Mouse (Mus musculus): ENCODE data around the gene Gm47791. TPM values are rescaled to one million over a fixed set of nuclear protein-coding genes. Genes with fewer than 3 reads are reported as not detected.

Gene Gm47791
- polyA plus RNA-seq, 2 experiments, result not detected

- H3K36me3 ChIP-seq (replicated peaks; ENCODE audit: control insufficient read depth, insufficient read depth, low read depth), result no peaks in the 10 kb centered on the region
- TF ChIP-seq EP300 (IDR thresholded peaks at IDR 0.05; ENCODE audit: low read depth), result no peak
- no peak for TF ChIP-seq CTCF (IDR thresholded peaks at IDR 0.05; ENCODE audit: low read depth)
- no peak overlapping the region for H3K4me2 ChIP-seq (ENCODE audit: low read depth)
- H3K4me3 ChIP-seq (ENCODE audit: insufficient read depth in 1 of 2, low read depth in 2 of 2, low read length in 2 of 2), result no peak overlapping the region
- no peak for ATAC-seq (ENCODE audit: insufficient read depth)
- DNase-seq (ENCODE audit: low read depth in 3 of 3, low spot score in 3 of 3), result no peak
- no peak overlapping the region; the same call in 1 of the 2 replicates for H3K9ac ChIP-seq (replicated peaks)
- no peak overlapping the region; the same call in 1 of the 2 replicates for H3K27ac ChIP-seq
- H3K9me3 ChIP-seq (ENCODE audit: control insufficient read depth, low read length), result no peaks in the 10 kb centered on the region
- 24% methylated on average over 18 of the region's 18 CpGs for WGBS (ENCODE audit: insufficient replicate concordance)
- H3K27me3 ChIP-seq (ENCODE audit: control insufficient read depth, insufficient read depth, low read length), result no peaks in the 10 kb centered on the region
- peaks cover 9 to 25% of the 10 kb centered on the region in 2 experiments for H3K4me1 ChIP-seq (replicated peaks; ENCODE audit: control insufficient read depth in 2 of 2, insufficient read depth in 2 of 2, low read length in 1 of 2)
Measured at GRCm38 (mm10) chr1:82795702-82796443, 24.8 kb upstream of the Gm47791 start.

GRCm38 (mm10) chr1:82795211-82795610 is 24.2 kb upstream of the Gm47791 start:
- Histone ChIP-seq H3K4me1 (replicated peaks; ENCODE audit: control insufficient read depth in 2 of 2, insufficient read depth in 2 of 2, low read length in 1 of 2) (peaks cover 9 to 25% of the 10 kb centered on the region in 2 experiments), H3K27me3 (ENCODE audit: control insufficient read depth, insufficient read depth, low read length) (no peaks in the 10 kb centered on the region), H3K9ac (replicated peaks) (no peak overlapping the region), H3K4me2 (ENCODE audit: low read depth) (no peak overlapping the region), H3K27ac (no peak overlapping the region; the same call in 1 of the 2 replicates), H3K9me3 (ENCODE audit: control insufficient read depth, low read length) (no peaks in the 10 kb centered on the region), H3K4me3 (ENCODE audit: insufficient read depth in 1 of 2, low read depth in 2 of 2, low read length in 2 of 2) (no peak overlapping the region), H3K36me3 (replicated peaks; ENCODE audit: control insufficient read depth, insufficient read depth, low read depth) (no peaks in the 10 kb centered on the region)
- 67% methylated on average over 2 of the region's 2 CpGs for WGBS (ENCODE audit: insufficient replicate concordance)
- TF ChIP-seq CTCF (IDR thresholded peaks at IDR 0.05; ENCODE audit: low read depth) (no peak), EP300 (IDR thresholded peaks at IDR 0.05; ENCODE audit: low read depth) (no peak)
- DNase-seq (ENCODE audit: low read depth in 3 of 3, low spot score in 3 of 3), result no peak
- no peak for ATAC-seq (ENCODE audit: insufficient read depth)

- TF ChIP-seq EP300 (IDR thresholded peaks at IDR 0.05; ENCODE audit: low read depth), result no peak
- no peak for TF ChIP-seq CTCF (IDR thresholded peaks at IDR 0.05; ENCODE audit: low read depth)
- no peaks in the 10 kb centered on the region for H3K36me3 ChIP-seq (replicated peaks; ENCODE audit: control insufficient read depth, insufficient read depth, low read depth)
- H3K4me3 ChIP-seq (ENCODE audit: insufficient read depth in 1 of 2, low read depth in 2 of 2, low read length in 2 of 2), result no peak overlapping the region
- no peak for DNase-seq (ENCODE audit: low read depth in 3 of 3, low spot score in 3 of 3)
- H3K9me3 ChIP-seq (ENCODE audit: control insufficient read depth, low read length), result no peaks in the 10 kb centered on the region
- no peak overlapping the region for H3K27ac ChIP-seq
- WGBS (ENCODE audit: insufficient replicate concordance), result 62% methylated on average over 4 of the region's 4 CpGs
- H3K4me2 ChIP-seq (ENCODE audit: low read depth), result no peak overlapping the region
- no peak for ATAC-seq (ENCODE audit: insufficient read depth)
- no peak overlapping the region for H3K9ac ChIP-seq (replicated peaks)
- H3K27me3 ChIP-seq (ENCODE audit: control insufficient read depth, insufficient read depth, low read length), result no peaks in the 10 kb centered on the region
- peaks cover 9 to 25% of the 10 kb centered on the region in 2 experiments for H3K4me1 ChIP-seq (replicated peaks; ENCODE audit: control insufficient read depth in 2 of 2, insufficient read depth in 2 of 2, low read length in 1 of 2)
Measured at GRCm38 (mm10) chr1:82793986-82794385, 22.9 kb upstream of the Gm47791 start.

GRCm38 (mm10) chr1:82793110-82793509 is 22.1 kb upstream of the Gm47791 start:
- no peaks in the 10 kb centered on the region for H3K27me3 ChIP-seq (ENCODE audit: control insufficient read depth, insufficient read depth, low read length)
- no peak overlapping the region for H3K4me2 ChIP-seq (ENCODE audit: low read depth)
- DNase-seq (ENCODE audit: low read depth in 3 of 3, low spot score in 3 of 3) (no peak), ATAC-seq (ENCODE audit: insufficient read depth) (no peak)
- H3K36me3 ChIP-seq (replicated peaks; ENCODE audit: control insufficient read depth, insufficient read depth, low read depth), result no peaks in the 10 kb centered on the region
- peaks cover 9 to 25% of the 10 kb centered on the region in 2 experiments for H3K4me1 ChIP-seq (replicated peaks; ENCODE audit: control insufficient read depth in 2 of 2, insufficient read depth in 2 of 2, low read length in 1 of 2)
- no peak overlapping the region for H3K9ac ChIP-seq (replicated peaks)
- TF ChIP-seq CTCF (IDR thresholded peaks at IDR 0.05; ENCODE audit: low read depth) (no peak), EP300 (IDR thresholded peaks at IDR 0.05; ENCODE audit: low read depth) (no peak)
- H3K4me3 ChIP-seq (ENCODE audit: insufficient read depth in 1 of 2, low read depth in 2 of 2, low read length in 2 of 2), result no peak overlapping the region
- H3K9me3 ChIP-seq (ENCODE audit: control insufficient read depth, low read length), result no peaks in the 10 kb centered on the region
- WGBS (ENCODE audit: insufficient replicate concordance), result 62% methylated on average over 3 of the region's 3 CpGs
- H3K27ac ChIP-seq, result no peak overlapping the region

- no peak overlapping the region for H3K9ac ChIP-seq (replicated peaks)
- no peak overlapping the region for H3K27ac ChIP-seq
- WGBS (ENCODE audit: insufficient replicate concordance), result 71% methylated on average over 6 of the region's 6 CpGs
- no peaks in the 10 kb centered on the region for H3K9me3 ChIP-seq (ENCODE audit: control insufficient read depth, low read length)
- no peak overlapping the region for H3K4me2 ChIP-seq (ENCODE audit: low read depth)
- peaks cover 9 to 23% of the 10 kb centered on the region in 2 experiments for H3K4me1 ChIP-seq (replicated peaks; ENCODE audit: control insufficient read depth in 2 of 2, insufficient read depth in 2 of 2, low read length in 1 of 2)
- DNase-seq (ENCODE audit: low read depth in 3 of 3, low spot score in 3 of 3), result peak in 1 of 3 experiments; percentile 39
- no peak overlapping the region for H3K4me3 ChIP-seq (ENCODE audit: insufficient read depth in 1 of 2, low read depth in 2 of 2, low read length in 2 of 2)
- H3K36me3 ChIP-seq (replicated peaks; ENCODE audit: control insufficient read depth, insufficient read depth, low read depth), result no peaks in the 10 kb centered on the region
- no peaks in the 10 kb centered on the region for H3K27me3 ChIP-seq (ENCODE audit: control insufficient read depth, insufficient read depth, low read length)
- peak; percentile 60; the same call in 1 of the 2 replicates for ATAC-seq (ENCODE audit: insufficient read depth)
- no peak for TF ChIP-seq CTCF (IDR thresholded peaks at IDR 0.05; ENCODE audit: low read depth)
- TF ChIP-seq EP300 (IDR thresholded peaks at IDR 0.05; ENCODE audit: low read depth), result no peak
Measured at GRCm38 (mm10) chr1:82792238-82792637, 21.2 kb upstream of the Gm47791 start.

All from liver, embryonic 14.5 days (tissue).